Mouse (Mus musculus): ENCODE measurements around the gene Slc10a6. TPM values are rescaled to one million over a fixed set of nuclear protein-coding genes. Genes with fewer than 3 reads are reported as not detected.

Slc10a6 gene
- total and polyA plus RNA-seq, 3 experiments, result not detected

- Histone ChIP-seq H3K4me1 (ENCODE audit: control insufficient read depth in 1 of 2, insufficient read depth in 2 of 2) (no peaks in the 10 kb centered on the region), H3K9ac (ENCODE audit: insufficient read depth, low read depth) (no peak overlapping the region), H3K9me3 (replicated peaks; ENCODE audit: low read length) (no peaks in the 10 kb centered on the region), H3K4me3 (replicated peaks in 1 of 3; ENCODE audit: low read depth in 2 of 3, low read length in 2 of 3, poor library complexity in 1 of 3) (no peak overlapping the region), H3K27me3 (replicated peaks) (no peaks in the 10 kb centered on the region), H3K27ac (ENCODE audit: insufficient read depth, low read depth) (no peak overlapping the region), H3K36me3 (replicated peaks in 1 of 2; ENCODE audit: control insufficient read depth in 1 of 2, insufficient read depth in 1 of 2, low read length in 1 of 2) (no peaks in the 10 kb centered on the region), H3K79me2 (replicated peaks; ENCODE audit: control insufficient read depth, extremely low read depth, insufficient read depth, poor library complexity, severe bottlenecking) (no peaks in the 10 kb centered on the region), H3K4me2 (ENCODE audit: insufficient read depth, low read depth, poor library complexity, severe bottlenecking) (no peak overlapping the region)
- dilution Hi-C loops (cut with MboI; ENCODE audit: extremely low pct_ligation_motif_present, extremely low pct_unique_long_range_greater_than_20kb, low sequenced_read_pairs) (no loop called here), in situ Hi-C loops (cut with MboI; ENCODE audit: low pct_ligation_motif_present, low pct_unique_long_range_greater_than_20kb, low sequenced_read_pairs) (no loop called here)
- TF ChIP-seq JUN (IDR thresholded peaks at IDR 0.05; ENCODE audit: insufficient read depth, low read depth, low read length), result no peak
- no peak for TF ChIP-seq TCF12 (IDR thresholded peaks at IDR 0.05; ENCODE audit: low read depth, low read length)
- TF ChIP-seq KAT2A (IDR thresholded peaks at IDR 0.05; ENCODE audit: insufficient replicate concordance, low read length), result no peak
- no peak for TF ChIP-seq MAX (IDR thresholded peaks at IDR 0.05; ENCODE audit: low read length)
- no peak for TF ChIP-seq NRF1 (IDR thresholded peaks at IDR 0.05; ENCODE audit: low read depth, low read length)
- no peak for TF ChIP-seq SMC3 (IDR thresholded peaks at IDR 0.05; ENCODE audit: low read depth, low read length)
- TF ChIP-seq CHD2 (IDR thresholded peaks at IDR 0.05; ENCODE audit: low read length), result no peak
- no peak for TF ChIP-seq USF1 (IDR thresholded peaks at IDR 0.05; ENCODE audit: low read depth, low read length)
- TF ChIP-seq ELF1 (IDR thresholded peaks at IDR 0.05; ENCODE audit: low read depth, low read length), result no peak
- no peak for TF ChIP-seq HCFC1 (IDR thresholded peaks at IDR 0.05; ENCODE audit: low read depth, low read length)
- TF ChIP-seq E2F4 (IDR thresholded peaks at IDR 0.05; ENCODE audit: insufficient replicate concordance, low read depth, low read length), result no peak
- no peak for TF ChIP-seq ZNF384 (IDR thresholded peaks at IDR 0.05; ENCODE audit: low read depth, low read length)
- no peak for DNase-seq (ENCODE audit: extremely low read depth)
These were observed 18.1 kb upstream of the Slc10a6 start for GRCm38 (mm10) chr5:103647320-103647719.

- Histone ChIP-seq H3K36me3 (replicated peaks in 1 of 2; ENCODE audit: control insufficient read depth in 1 of 2, insufficient read depth in 1 of 2, low read length in 1 of 2) (no peaks in the 10 kb centered on the region), H3K9ac (ENCODE audit: insufficient read depth, low read depth) (no peak overlapping the region), H3K9me3 (replicated peaks; ENCODE audit: low read length) (no peaks in the 10 kb centered on the region), H3K27ac (ENCODE audit: insufficient read depth, low read depth) (no peak overlapping the region), H3K79me2 (replicated peaks; ENCODE audit: control insufficient read depth, extremely low read depth, insufficient read depth, poor library complexity, severe bottlenecking) (no peaks in the 10 kb centered on the region), H3K4me2 (ENCODE audit: insufficient read depth, low read depth, poor library complexity, severe bottlenecking) (no peak overlapping the region), H3K4me1 (ENCODE audit: control insufficient read depth in 1 of 2, insufficient read depth in 2 of 2) (no peaks in the 10 kb centered on the region), H3K4me3 (replicated peaks in 1 of 3; ENCODE audit: low read depth in 2 of 3, low read length in 2 of 3, poor library complexity in 1 of 3) (no peak overlapping the region), H3K27me3 (replicated peaks) (no peaks in the 10 kb centered on the region)
- no peak for DNase-seq (ENCODE audit: extremely low read depth)
- dilution Hi-C loops (cut with MboI; ENCODE audit: extremely low pct_ligation_motif_present, extremely low pct_unique_long_range_greater_than_20kb, low sequenced_read_pairs), result no loop called here
- in situ Hi-C loops (cut with MboI; ENCODE audit: low pct_ligation_motif_present, low pct_unique_long_range_greater_than_20kb, low sequenced_read_pairs), result no loop called here
- TF ChIP-seq MYC (IDR thresholded peaks at IDR 0.05; ENCODE audit: low read depth, low read length) (no peak), ZNF384 (IDR thresholded peaks at IDR 0.05; ENCODE audit: low read depth, low read length) (peak; percentile 11; the same call in 1 of the 2 replicates)
These were observed 15.0 kb upstream of the Slc10a6 start for GRCm38 (mm10) chr5:103644167-103644566.

GRCm38 (mm10) chr5:103637162-103637561 is 8.0 kb upstream of the Slc10a6 start:
- H3K4me3 ChIP-seq (replicated peaks in 1 of 3; ENCODE audit: low read depth in 2 of 3, low read length in 2 of 3, poor library complexity in 1 of 3), result no peak overlapping the region
- no peak overlapping the region for H3K27ac ChIP-seq (ENCODE audit: insufficient read depth, low read depth)
- H3K27me3 ChIP-seq (replicated peaks), result no peaks in the 10 kb centered on the region
- dilution Hi-C loops (cut with MboI; ENCODE audit: extremely low pct_ligation_motif_present, extremely low pct_unique_long_range_greater_than_20kb, low sequenced_read_pairs), result no loop called here
- no peaks in the 10 kb centered on the region for H3K36me3 ChIP-seq (replicated peaks in 1 of 2; ENCODE audit: control insufficient read depth in 1 of 2, insufficient read depth in 1 of 2, low read length in 1 of 2)
- H3K79me2 ChIP-seq (replicated peaks; ENCODE audit: control insufficient read depth, extremely low read depth, insufficient read depth, poor library complexity, severe bottlenecking), result no peaks in the 10 kb centered on the region
- DNase-seq (ENCODE audit: extremely low read depth), result no peak
- no peaks in the 10 kb centered on the region for H3K4me1 ChIP-seq (ENCODE audit: control insufficient read depth in 1 of 2, insufficient read depth in 2 of 2)
- no peak overlapping the region for H3K9ac ChIP-seq (ENCODE audit: insufficient read depth, low read depth)
- in situ Hi-C loops (cut with MboI; ENCODE audit: low pct_ligation_motif_present, low pct_unique_long_range_greater_than_20kb, low sequenced_read_pairs), result no loop called here
- TF ChIP-seq BHLHE40 (IDR thresholded peaks at IDR 0.05; ENCODE audit: low read depth, low read length), result no peak
- TF ChIP-seq CHD2 (IDR thresholded peaks at IDR 0.05; ENCODE audit: low read length), result no peak
- TF ChIP-seq EP300 (IDR thresholded peaks at IDR 0.05; ENCODE audit: low read length), result no peak
- TF ChIP-seq JUND (conservative IDR thresholded peaks at IDR 0.05; ENCODE audit: low read depth, low read length), result no peak
- no peak for TF ChIP-seq GABPA (IDR thresholded peaks at IDR 0.05; ENCODE audit: insufficient replicate concordance, low read depth, low read length)
- no peak for TF ChIP-seq ZC3H11A (IDR thresholded peaks at IDR 0.05; ENCODE audit: low read depth, low read length)
- TF ChIP-seq NRF1 (IDR thresholded peaks at IDR 0.05; ENCODE audit: low read depth, low read length), result no peak
- no peak for TF ChIP-seq TCF12 (IDR thresholded peaks at IDR 0.05; ENCODE audit: low read depth, low read length)
- no peak overlapping the region for H3K4me2 ChIP-seq (ENCODE audit: insufficient read depth, low read depth, poor library complexity, severe bottlenecking)
- H3K9me3 ChIP-seq (replicated peaks; ENCODE audit: low read length), result no peaks in the 10 kb centered on the region
